Mouse (Mus musculus) intestine, embryonic 15.5 days (tissue): ENCODE data around the gene Rsf1. TPM values are rescaled to one million over a fixed set of nuclear protein-coding genes. Genes with fewer than 3 reads are reported as not detected.

Experiments used
- ATAC-seq: fragments of 200-750 bp; cut with Nextera tagmentation; 2 replicates; pipeline ENCODE4 v1.8.0; 2017; ENCODE audit warnings: moderate TSS enrichment, moderate library complexity
- H3K27ac ChIP-seq: fragments of 300-500 bp; sonication (generic); 2 replicates; pipeline ENCODE4 v1.5.1; 2015; ENCODE audit warnings: mild to moderate bottlenecking, inconsistent platforms
- H3K27me3 ChIP-seq: fragments of 300-500 bp; sonication (generic); replicated peaks from 2 replicates; pipeline ENCODE4 v1.6.1; 2015; ENCODE audit warnings: inconsistent platforms
- H3K36me3 ChIP-seq: fragments of 300-500 bp; sonication (generic); 2 replicates; pipeline ENCODE4 v1.6.1; 2015; ENCODE audit warnings: inconsistent platforms
- H3K4me1 ChIP-seq: fragments of 300-500 bp; sonication (generic); replicated peaks from 2 replicates; pipeline ENCODE4 v1.6.1; 2015; ENCODE audit warnings: inconsistent platforms
- H3K4me2 ChIP-seq: fragments of 300-500 bp; sonication (generic); replicated peaks from 2 replicates; pipeline ENCODE4 v1.6.1; 2015; ENCODE audit warnings: mild to moderate bottlenecking, inconsistent platforms
- H3K4me3 ChIP-seq: fragments of 300-500 bp; sonication (generic); replicated peaks from 2 replicates; pipeline ENCODE4 v1.5.1; 2015; ENCODE audit warnings: inconsistent platforms
- H3K9ac ChIP-seq: fragments of 300-500 bp; sonication (generic); 2 replicates; pipeline ENCODE4 v1.6.1; 2015; ENCODE audit warnings: inconsistent platforms
- H3K9me3 ChIP-seq: fragments of 300-500 bp; sonication (generic); 2 replicates; pipeline ENCODE4 v1.6.1; 2016; ENCODE audit warnings: inconsistent platforms
- WGBS: fragments of 180-500 bp; shearing (Covaris S2); methylation state at CpG from one replicate; pipeline ENCODE4 v1.1.7; 2015; 5-methylcytosine and 5-hydroxymethylcytosine counted together
- polyA plus RNA-seq: library from polyadenylated mRNA; unstranded; fragments of >200 nt; fragmentation: Nextera tagmentation; extraction: Ambion mirVana; gene quantifications from 2 replicates; pipeline ENCODE4 v1.2.1, GENCODE M21; 2015

The Rsf1 gene
- polyA plus RNA-seq, 1 experiment from 2014 or later = 18.8 TPM

DNA sequence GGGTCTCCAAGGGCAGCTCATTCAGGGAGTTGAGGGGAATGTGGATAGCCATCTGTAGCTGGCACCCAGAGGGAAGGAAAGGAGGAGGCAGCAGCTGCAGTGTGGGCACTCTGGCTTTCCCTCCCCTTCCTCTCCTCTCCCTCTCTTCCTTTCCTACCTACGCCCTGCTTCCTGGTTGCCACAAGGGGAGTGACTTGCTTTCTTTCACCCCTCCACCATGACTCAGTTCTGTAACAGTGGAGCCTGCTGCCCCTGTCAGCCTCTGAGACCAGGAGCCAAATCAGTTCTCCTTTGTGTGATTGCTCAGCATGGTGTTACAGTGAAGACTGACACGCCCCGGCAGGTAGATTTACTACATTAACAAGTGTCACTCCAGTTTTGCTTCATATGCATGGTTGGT is 129.5 kb downstream of the Rsf1 start:
- ATAC-seq = no peak
- Histone ChIP-seq H3K4me1 (no peaks in the 10 kb centered on the region), H3K36me3 (peaks cover 6% of the 10 kb centered on the region; the same call in 1 of the 2 replicates), H3K9ac (no peak overlapping the region), H3K27me3 (no peaks in the 10 kb centered on the region), H3K4me3 (no peak overlapping the region), H3K4me2 (no peak overlapping the region), H3K27ac (no peak overlapping the region), H3K9me3 (no peaks in the 10 kb centered on the region)
- WGBS = 89% methylated on average over 3 of the region's 3 CpGs

DNA sequence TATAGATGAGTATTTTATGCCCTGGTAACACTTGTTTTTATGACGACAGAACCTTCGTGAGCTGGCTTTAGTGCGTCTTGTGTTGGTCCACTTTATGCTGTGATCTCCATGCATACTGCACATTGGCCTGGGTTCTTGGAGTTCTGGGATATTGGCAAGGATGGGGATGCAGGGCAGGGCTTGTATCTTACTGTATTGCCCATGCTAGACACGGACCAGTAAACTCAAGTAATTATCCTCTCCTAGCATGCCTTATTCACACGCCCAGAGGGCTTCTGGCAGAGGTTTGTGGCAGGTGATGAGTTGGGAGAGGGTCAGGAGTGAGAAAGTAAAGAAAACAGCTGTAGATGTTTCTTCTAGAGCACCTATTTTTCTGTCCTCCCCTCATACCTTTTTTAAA is 135.0 kb downstream of the Rsf1 start:
- H3K4me1 ChIP-seq = no peaks in the 10 kb centered on the region
- no peaks in the 10 kb centered on the region for H3K9me3 ChIP-seq
- H3K27me3 ChIP-seq = no peaks in the 10 kb centered on the region
- no peak overlapping the region for H3K27ac ChIP-seq
- no peak overlapping the region for H3K4me2 ChIP-seq
- 96% methylated on average over 5 of the region's 5 CpGs for WGBS
- no peak overlapping the region for H3K9ac ChIP-seq
- H3K4me3 ChIP-seq = no peak overlapping the region
- peaks cover 12% of the 10 kb centered on the region for H3K36me3 ChIP-seq
- ATAC-seq = no peak

GRCm38 (mm10) chr7:97717326-97717725 is 137.6 kb downstream of the Rsf1 start:
- no peaks in the 10 kb centered on the region for H3K4me1 ChIP-seq
- H3K9ac ChIP-seq = no peak overlapping the region
- WGBS = 93% methylated on average over 1 of the region's 1 CpGs
- peaks cover 14% of the 10 kb centered on the region for H3K36me3 ChIP-seq
- H3K4me3 ChIP-seq = no peak overlapping the region
- no peak overlapping the region for H3K4me2 ChIP-seq
- H3K27me3 ChIP-seq = no peaks in the 10 kb centered on the region
- no peak overlapping the region for H3K27ac ChIP-seq
- H3K9me3 ChIP-seq = no peaks in the 10 kb centered on the region
- ATAC-seq = no peak

GRCm38 (mm10) chr7:97719078-97719477 is 139.4 kb downstream of the Rsf1 start:
- Histone ChIP-seq H3K4me1 (no peaks in the 10 kb centered on the region), H3K4me3 (no peak overlapping the region), H3K36me3 (peaks cover 14% of the 10 kb centered on the region), H3K27ac (no peak overlapping the region), H3K9me3 (no peaks in the 10 kb centered on the region), H3K4me2 (no peak overlapping the region), H3K27me3 (no peaks in the 10 kb centered on the region), H3K9ac (no peak overlapping the region)
- no peak for ATAC-seq
- WGBS = 79% methylated on average over 5 of the region's 5 CpGs

DNA sequence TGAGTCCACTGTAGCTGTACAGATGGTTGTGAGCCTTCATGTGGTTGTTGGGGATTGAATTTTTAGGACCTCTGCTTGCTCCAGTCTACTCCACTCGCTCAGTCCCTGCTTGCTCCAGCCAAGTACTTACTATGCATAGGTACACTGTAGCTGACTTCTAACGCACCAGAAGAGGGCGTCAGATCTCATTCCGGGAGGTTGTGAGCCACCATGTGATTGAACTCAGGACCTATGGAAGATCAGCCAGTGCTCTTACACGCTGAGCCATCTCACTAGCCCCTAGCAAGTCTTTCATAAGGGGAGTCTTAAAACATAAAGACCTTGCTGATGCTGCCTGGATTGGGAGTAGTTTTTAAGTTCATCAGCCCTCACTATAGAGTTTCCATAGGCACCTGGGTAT is 140.4 kb downstream of the Rsf1 start:
- H3K9ac ChIP-seq = no peak overlapping the region
- no peak overlapping the region for H3K4me3 ChIP-seq
- peaks cover 8% of the 10 kb centered on the region for H3K36me3 ChIP-seq
- H3K9me3 ChIP-seq = no peaks in the 10 kb centered on the region
- no peak overlapping the region for H3K27ac ChIP-seq
- no peak overlapping the region for H3K4me2 ChIP-seq
- ATAC-seq = no peak
- H3K27me3 ChIP-seq = no peaks in the 10 kb centered on the region
- WGBS = 87% methylated on average over 5 of the region's 5 CpGs
- no peaks in the 10 kb centered on the region for H3K4me1 ChIP-seq

- 86% methylated on average over 7 of the region's 7 CpGs for WGBS
These were observed 142.7 kb downstream of the Rsf1 start for GRCm38 (mm10) chr7:97722278-97722918.

GRCm38 (mm10) chr7:97723646-97724538 is 144.2 kb downstream of the Rsf1 start:
- no peak for ATAC-seq
- 81% methylated on average over 11 of the region's 11 CpGs for WGBS

More at GRCm38 (mm10) chr7:97722278-97722918, 142.7 kb downstream of the Rsf1 start:
- Histone ChIP-seq H3K9me3 (no peaks in the 10 kb centered on the region), H3K4me3 (no peak overlapping the region), H3K4me1 (no peaks in the 10 kb centered on the region), H3K27ac (no peak overlapping the region), H3K4me2 (no peak overlapping the region), H3K27me3 (no peaks in the 10 kb centered on the region), H3K9ac (no peak overlapping the region), H3K36me3 (peaks cover 14% of the 10 kb centered on the region)
- ATAC-seq = no peak

DNA sequence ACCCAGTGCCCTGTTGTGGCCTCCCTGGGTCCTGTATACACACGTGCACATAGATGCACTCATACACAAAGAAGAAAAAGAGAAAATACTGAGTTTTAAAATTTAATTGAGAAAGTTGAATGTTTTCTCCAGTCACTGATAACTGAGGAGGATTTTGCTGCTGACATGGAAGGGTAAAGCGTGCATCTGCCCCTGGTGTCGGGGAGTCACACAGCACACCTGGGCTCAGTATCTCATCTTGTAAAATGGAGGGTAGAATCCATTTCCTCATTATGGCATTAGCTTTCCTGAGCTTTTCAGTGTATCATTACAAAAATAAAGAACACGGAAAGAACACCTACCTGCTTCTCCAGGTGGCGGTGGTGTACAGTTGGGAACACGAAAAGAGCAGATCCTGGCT is 145.7 kb downstream of the Rsf1 start:
- no peak overlapping the region for H3K4me3 ChIP-seq
- 92% methylated on average over 6 of the region's 6 CpGs for WGBS
- H3K9ac ChIP-seq = no peak overlapping the region
- no peak overlapping the region for H3K27ac ChIP-seq
- ATAC-seq = no peak
- H3K36me3 ChIP-seq = peaks cover 6% of the 10 kb centered on the region; the same call in 1 of the 2 replicates
- H3K9me3 ChIP-seq = no peaks in the 10 kb centered on the region
- H3K4me2 ChIP-seq = no peak overlapping the region
- no peaks in the 10 kb centered on the region for H3K27me3 ChIP-seq
- H3K4me1 ChIP-seq = no peaks in the 10 kb centered on the region

More at GRCm38 (mm10) chr7:97723646-97724538, 144.2 kb downstream of the Rsf1 start:
- Histone ChIP-seq H3K4me2 (no peak overlapping the region), H3K9me3 (no peaks in the 10 kb centered on the region), H3K9ac (no peak overlapping the region), H3K27ac (no peak overlapping the region), H3K4me1 (no peaks in the 10 kb centered on the region), H3K27me3 (no peaks in the 10 kb centered on the region), H3K4me3 (no peak overlapping the region), H3K36me3 (peaks cover 13% of the 10 kb centered on the region)

DNA sequence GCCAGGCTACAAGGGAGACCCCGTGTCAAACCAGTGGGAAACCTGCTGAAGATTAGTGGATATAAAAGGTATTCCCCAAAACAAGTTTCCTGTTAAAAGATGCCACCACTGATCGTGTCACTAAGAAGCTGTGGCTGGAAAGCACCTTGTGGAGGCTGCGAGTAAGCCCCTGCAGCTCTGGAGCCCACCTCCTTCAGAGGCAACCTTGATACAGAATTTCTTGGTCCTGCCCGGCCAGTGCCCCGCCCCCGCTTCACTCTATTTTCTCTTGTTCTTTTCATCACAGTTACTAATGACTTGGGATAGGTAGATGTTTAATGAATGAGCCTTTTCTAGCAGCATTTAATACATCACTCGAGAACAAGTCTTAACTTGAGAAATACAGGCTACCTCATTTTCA is 146.4 kb downstream of the Rsf1 start:
- 87% methylated on average over 7 of the region's 7 CpGs for WGBS
- Histone ChIP-seq H3K27ac (no peak overlapping the region), H3K4me2 (no peak overlapping the region), H3K4me1 (no peaks in the 10 kb centered on the region), H3K9me3 (no peaks in the 10 kb centered on the region), H3K9ac (no peak overlapping the region), H3K4me3 (no peak overlapping the region), H3K27me3 (no peaks in the 10 kb centered on the region), H3K36me3 (peaks cover 6% of the 10 kb centered on the region; the same call in 1 of the 2 replicates)
- no peak for ATAC-seq

- WGBS = 78% methylated on average over 7 of the region's 7 CpGs
- no peaks in the 10 kb centered on the region for H3K4me1 ChIP-seq
These were observed 147.1 kb downstream of the Rsf1 start for GRCm38 (mm10) chr7:97726778-97727177.

GRCm38 (mm10) chr7:97728666-97729614 is 149.3 kb downstream of the Rsf1 start:
- no peak overlapping the region for H3K9ac ChIP-seq
- ATAC-seq = no peak
- H3K9me3 ChIP-seq = no peaks in the 10 kb centered on the region
- H3K4me3 ChIP-seq = no peak overlapping the region
- whole genome bisulfite sequencing = 73% methylated on average over 14 of the region's 14 CpGs
- H3K36me3 ChIP-seq = peaks cover 6% of the 10 kb centered on the region; the same call in 1 of the 2 replicates
- no peak overlapping the region for H3K27ac ChIP-seq
- no peaks in the 10 kb centered on the region for H3K4me1 ChIP-seq
- H3K27me3 ChIP-seq = no peaks in the 10 kb centered on the region
- no peak overlapping the region for H3K4me2 ChIP-seq

More at GRCm38 (mm10) chr7:97726778-97727177, 147.1 kb downstream of the Rsf1 start:
- ATAC-seq = no peak
- Histone ChIP-seq H3K27me3 (no peaks in the 10 kb centered on the region), H3K9me3 (no peaks in the 10 kb centered on the region), H3K4me2 (no peak overlapping the region), H3K4me3 (no peak overlapping the region), H3K9ac (no peak overlapping the region), H3K27ac (no peak overlapping the region), H3K36me3 (peaks cover 6% of the 10 kb centered on the region; the same call in 1 of the 2 replicates)

GRCm38 (mm10) chr7:97730427-97730826 is 150.7 kb downstream of the Rsf1 start:
- Histone ChIP-seq H3K9me3 (no peaks in the 10 kb centered on the region), H3K4me2 (no peak overlapping the region), H3K27me3 (no peaks in the 10 kb centered on the region), H3K4me1 (no peaks in the 10 kb centered on the region), H3K36me3 (peaks cover 3% of the 10 kb centered on the region; the same call in 1 of the 2 replicates), H3K27ac (no peak overlapping the region), H3K4me3 (no peak overlapping the region), H3K9ac (no peak overlapping the region)
- no peak for ATAC-seq
- 67% methylated on average over 3 of the region's 3 CpGs for WGBS
